Mouse (Mus musculus): ENCODE data around the gene Notum.

The Notum gene

GRCm38 (mm10) chr11:120673594-120674122 is 12.7 kb upstream of the Notum start:
- no peak for DNase-seq (ENCODE audit: low read depth, low spot score)

GRCm38 (mm10) chr11:120672687-120673593 is 12.0 kb upstream of the Notum start, which contains the start of gene Aspscr1:
Gene Aspscr1 (plus strand): TSS chr11:120672973.
- DNase-seq (ENCODE audit: low read depth, low spot score), result peak; percentile 95

GRCm38 (mm10) chr11:120666617-120667016 is 5.6 kb upstream of the Notum start:
- no peak for DNase-seq (ENCODE audit: low read depth, low spot score)

- no peak for DNase-seq (ENCODE audit: low read depth, low spot score)
These were observed 4.4 kb upstream of the Notum start for GRCm38 (mm10) chr11:120665406-120665805.

GRCm38 (mm10) chr11:120663714-120664113 is 2.7 kb upstream of the Notum start:
- no peak for DNase-seq (ENCODE audit: low read depth, low spot score)

- no peak for DNase-seq (ENCODE audit: low read depth, low spot score)
These were observed 1.8 kb upstream of the Notum start for GRCm38 (mm10) chr11:120662759-120663158.

- DNase-seq (ENCODE audit: low read depth, low spot score), result peak; percentile 68
These were observed 487 bp downstream of the Notum start for GRCm38 (mm10) chr11:120660301-120661075.

GRCm38 (mm10) chr11:120659509-120660300 is 1.3 kb downstream of the Notum start:
- no peak for DNase-seq (ENCODE audit: low read depth, low spot score)

- peak; percentile 77 for DNase-seq (ENCODE audit: low read depth, low spot score)
These were observed 2.0 kb downstream of the Notum start for GRCm38 (mm10) chr11:120658876-120659410.

GRCm38 (mm10) chr11:120657301-120657700 is 3.7 kb downstream of the Notum start:
- DNase-seq (ENCODE audit: low read depth, low spot score), result no peak

- DNase-seq (ENCODE audit: low read depth, low spot score), result no peak
These were observed 6.2 kb downstream of the Notum start for GRCm38 (mm10) chr11:120654741-120655140.

- no peak for DNase-seq (ENCODE audit: low read depth, low spot score)
These were observed 9.1 kb downstream of the Notum start for GRCm38 (mm10) chr11:120651872-120652271.

- DNase-seq (ENCODE audit: low read depth, low spot score), result no peak
These were observed 12.9 kb downstream of the Notum start, which contains the start of gene Myadml2 for GRCm38 (mm10) chr11:120648001-120648476. Gene Myadml2 (minus strand): TSS chr11:120648158.

GRCm38 (mm10) chr11:120647047-120647830 is 13.7 kb downstream of the Notum start:
- DNase-seq (ENCODE audit: low read depth, low spot score), result no peak

- peak; percentile 95 for DNase-seq (ENCODE audit: low read depth, low spot score)
These were observed 17.4 kb downstream of the Notum start, which contains the start of gene Pycr1 for GRCm38 (mm10) chr11:120643601-120643987. Gene Pycr1 (minus strand): TSS chr11:120643769.

- DNase-seq (ENCODE audit: low read depth, low spot score), result no peak
These were observed 17.9 kb downstream of the Notum start for GRCm38 (mm10) chr11:120642939-120643600.

- DNase-seq (ENCODE audit: low read depth, low spot score), result no peak
These were observed 19.1 kb downstream of the Notum start for GRCm38 (mm10) chr11:120641869-120642268.

GRCm38 (mm10) chr11:120641255-120641654 is 19.7 kb downstream of the Notum start:
- no peak for DNase-seq (ENCODE audit: low read depth, low spot score)

GRCm38 (mm10) chr11:120634810-120635209 is 26.2 kb downstream of the Notum start:
- DNase-seq (ENCODE audit: low read depth, low spot score), result no peak

Data from mesoderm, embryonic 11.5 days (tissue).